ENCODE assay signal across 26 mouse cellular contexts in genomic region chr2:126665984-126666383, GRCm38 (mm10). TPM values are rescaled to one million over a fixed set of nuclear protein-coding genes. Genes with fewer than 3 reads are reported as not detected.
DNase-seq lines count a peak whose midpoint lies in the region; ATAC-seq and TF ChIP-seq lines count a peak whose summit lies in the region.
"Had no signal": no experiment of that assay in that cellular context is flagged by ENCODE, and none has a peak within 500 bp of the region (broad histone marks: within the 10 kb centered on the region; RNA-seq: fewer than 3 reads in every experiment).

No protein-coding gene starts in this region.

- TF ChIP-seq CTCF in heart, adult 2 months (IDR thresholded peaks at IDR 0.05): no peak

- H3K79me2 ChIP-seq in heart, adult 2 months (replicated peaks; ENCODE audit: control insufficient read depth, insufficient read depth, low read length): peaks cover 6% of the 10 kb centered on the region

- H3K27ac ChIP-seq in heart, adult 2 months: no peak overlapping the region
- H3K27ac ChIP-seq: forebrain, embryonic 10.5 days; forebrain, embryonic 13.5 days; gastrocnemius, adult 2 months; heart, embryonic 15.5 days; hindbrain, embryonic 10.5 days; hindbrain, embryonic 13.5 days had no signal

- WGBS in heart, adult 2 months: 61% methylated on average over 3 of the region's 3 CpGs

- intact Hi-C loops in heart, adult 2 months (cut with DNase I): no loop called here

- ATAC-seq in CD4-positive, CD25-positive, alpha-beta regulatory T cell, adult 4 months: peak; percentile 70
- ATAC-seq: forebrain, embryonic 13.5 days; forebrain, embryonic 16.5 days; hindbrain, embryonic 16.5 days; intestine, postnatal 0 days; Patski had no signal

- H3K27me3 ChIP-seq in heart, adult 2 months (ENCODE audit: control insufficient read depth, insufficient read depth, low read length): no peaks in the 10 kb centered on the region
- H3K27me3 ChIP-seq: forebrain, embryonic 13.5 days; heart, embryonic 12.5 days; heart, embryonic 15.5 days; hindbrain, embryonic 13.5 days; Patski had no signal

- no peak overlapping the region for H3K4me3 ChIP-seq in heart, adult 2 months
- H3K4me3 ChIP-seq: forebrain, embryonic 10.5 days; forebrain, embryonic 13.5 days; gastrocnemius, adult 2 months; heart, embryonic 12.5 days; heart, embryonic 15.5 days; hindbrain, embryonic 10.5 days; hindbrain, embryonic 13.5 days had no signal

- H3K4me1 ChIP-seq in heart, adult 2 months (ENCODE audit: control insufficient read depth, insufficient read depth, low read length): no peaks in the 10 kb centered on the region
- H3K4me1 ChIP-seq: forebrain, embryonic 10.5 days; forebrain, embryonic 13.5 days; heart, embryonic 12.5 days; heart, embryonic 15.5 days; hindbrain, embryonic 10.5 days; hindbrain, embryonic 13.5 days had no signal

- no peak for TF ChIP-seq EP300 in heart, adult 2 months (IDR thresholded peaks at IDR 0.05; ENCODE audit: insufficient read depth, low read depth, low read length)

- H3K36me3 ChIP-seq in heart, adult 2 months (ENCODE audit: control insufficient read depth, insufficient read depth, low read length): no peaks in the 10 kb centered on the region
- H3K36me3 ChIP-seq: heart, embryonic 15.5 days; hindbrain, embryonic 13.5 days had no signal

- no peak overlapping the region for H3K9ac ChIP-seq in heart, adult 2 months (ENCODE audit: low read depth, low read length)
- H3K9ac ChIP-seq: forebrain, embryonic 13.5 days; heart, embryonic 12.5 days; heart, embryonic 15.5 days; hindbrain, embryonic 13.5 days had no signal

- TF ChIP-seq POLR2A in heart, adult 2 months (IDR thresholded peaks at IDR 0.05; ENCODE audit: insufficient read depth, low read depth, low read length): no peak

- peak; percentile 35 for DNase-seq in heart, adult 11 months
- no peak for DNase-seq in heart, adult 9 months (ENCODE audit: low spot score in 2 of 2)
- peak; percentile 61 for DNase-seq in induced T-regulatory cell, adult 2 months (ENCODE audit: low read depth)
- no peak for DNase-seq in gastrocnemius, adult 18-20 months (ENCODE audit: low spot score)
- no peak for DNase-seq in gastrocnemius, postnatal 4 days (ENCODE audit: low spot score in 2 of 2)
- DNase-seq in heart, adult 2 months: no peak
- DNase-seq: adrenal gland, adult 8-10 months; adrenal gland, postnatal 25 days; cerebellum, adult 11-12 months; cerebellum, adult 8-10 months; cerebellum, postnatal 14 days; gastrocnemius, adult 2 months; gastrocnemius, postnatal 14 days; heart, postnatal 10 days; heart, postnatal 36 days had no signal

RNA-seq across cellular contexts. Expression of gene Gabpb1, which starts 10.2 kb away (rescaled TPM):
- 10 to 100 TPM; 55.8 to 63.8 TPM for polyA plus RNA-seq in CD4-positive, CD25-positive, alpha-beta regulatory T cell, adult 4 months (2017; shearing (Covaris generic))
- 1 to 10 TPM; 5.6 to 6.0 TPM for total RNA-seq in gastrocnemius, adult 18-20 months (2021)
- 10 to 100 TPM; 19.3 to 19.8 TPM for total RNA-seq in gastrocnemius, postnatal 4 days (2021)
- total RNA-seq in heart, adult 2 months (2021): 10 to 100 TPM; 10.6 to 13.1 TPM
- 5.8 and 9.7 TPM in 2 replicates for polyA plus RNA-seq in heart, adult 2 months (2012; rRNA removed)

RNA-seq across cellular contexts. Expression of gene Usp8, which starts 41.1 kb away (rescaled TPM):
- polyA plus RNA-seq in CD4-positive, CD25-positive, alpha-beta regulatory T cell, adult 4 months (2017; shearing (Covaris generic)): 10 to 100 TPM; 38.8 to 52.2 TPM
- 10 to 100 TPM; 16.3 to 17.1 TPM for total RNA-seq in gastrocnemius, adult 18-20 months (2021)
- 10 to 100 TPM; 27.6 to 30.6 TPM for total RNA-seq in gastrocnemius, postnatal 4 days (2021)
- 10 to 100 TPM; 27.4 to 28.4 TPM for total RNA-seq in heart, adult 2 months (2021)
- polyA plus RNA-seq in heart, adult 2 months (2012; rRNA removed): 11.1 and 18.9 TPM in 2 replicates

RNA-seq across cellular contexts. Expression of gene Hdc, which starts 46.9 kb away (rescaled TPM):
- under 1 TPM; 0.42 to 0.61 TPM for polyA plus RNA-seq in CD4-positive, CD25-positive, alpha-beta regulatory T cell, adult 4 months (2017; shearing (Covaris generic))
- under 1 TPM; 0.68 to 0.69 TPM for total RNA-seq in gastrocnemius, adult 18-20 months (2021)
- total RNA-seq in gastrocnemius, postnatal 4 days (2021): 1 to 10 TPM; 2.9 to 3.5 TPM
- total RNA-seq in heart, adult 2 months (2021): 1 to 10 TPM in 1 of 2 experiments, under 1 TPM in 1; 0.81 to 1.4 TPM
- 2.3 and 3.3 TPM in 2 replicates for polyA plus RNA-seq in heart, adult 2 months (2012; rRNA removed)

Comparison
In these comparisons a context has a peak if more than half of its experiments do, and no peak if none do; other contexts are left out.
1. DNase-seq: peak in heart, adult 11 months (single experiment) and induced T-regulatory cell, adult 2 months (single experiment); none in heart, adult 9 months (0 of 2), gastrocnemius, adult 18-20 months (single experiment), gastrocnemius, postnatal 4 days (0 of 2) and heart, adult 2 months (0 of 2).